Mouse (Mus musculus) ES-E14 (cell line): Measurements from ENCODE around the gene Rab8a. TPM values are rescaled to one million over a fixed set of nuclear protein-coding genes. Genes with fewer than 3 reads are reported as not detected.

Experiments
- DNase-seq: peaks from one replicate; pipeline ENCODE4 v3.0.0-alpha.2; 2013; ENCODE audit warnings: low read depth, low spot score
- H3K27ac ChIP-seq: 2 replicates; pipeline ENCODE4 v1.5.1; 2012; ENCODE audit warnings: low read depth, mild to moderate bottlenecking, low read length, moderate library complexity, mixed read lengths; ENCODE audit not compliant: poor library complexity, insufficient read depth, severe bottlenecking
- H3K36me3 ChIP-seq: 2 replicates; pipeline ENCODE4 v1.6.1; 2012; ENCODE audit warnings: mild to moderate bottlenecking, low read length, moderate library complexity, mixed read lengths; ENCODE audit not compliant: control insufficient read depth, poor library complexity, insufficient read depth, severe bottlenecking
- H3K4me1 ChIP-seq, 2 experiments: fragments of 150-350 bp in 1 of 2; sonication (generic) in 1 of 2; 2 replicates each; pipeline ENCODE4 v1.6.1; 2012; ENCODE audit warnings: low read length in 2 of 2, mild to moderate bottlenecking in 1 of 2, mixed read lengths in 1 of 2; ENCODE audit not compliant: control insufficient read depth in 2 of 2, insufficient read depth in 2 of 2, poor library complexity in 1 of 2
- H3K4me3 ChIP-seq, 2 experiments: fragments of 150-350 bp in 1 of 2; sonication (generic) in 1 of 2; 2 replicates each; pipeline ENCODE4 v1.5.1; 2012; ENCODE audit warnings: low read length in 2 of 2, low read depth in 1 of 2, mild to moderate bottlenecking in 1 of 2, mixed read lengths in 1 of 2; ENCODE audit not compliant: insufficient read depth in 1 of 2, poor library complexity in 1 of 2, severe bottlenecking in 1 of 2
- H3K9ac ChIP-seq: 2 replicates; pipeline ENCODE4 v1.6.1; 2012; ENCODE audit warnings: low read depth, mild to moderate bottlenecking, low read length, mixed read lengths; ENCODE audit not compliant: poor library complexity, insufficient read depth, severe bottlenecking
- H3K9me3 ChIP-seq: fragments of 150-350 bp; sonication (generic); 2 replicates; pipeline ENCODE4 v1.6.1; 2012; ENCODE audit warnings: low read depth, mild to moderate bottlenecking, low read length; ENCODE audit not compliant: control insufficient read depth, insufficient read depth
- CHD2 ChIP-seq: IDR thresholded peaks from 2 replicates; pipeline ENCODE4 v1.6.1; 2014; ENCODE audit warnings: mild to moderate bottlenecking, low read depth, low read length, inconsistent platforms
- HCFC1 ChIP-seq: IDR thresholded peaks from 2 replicates; pipeline ENCODE4 v1.6.1; 2012; ENCODE audit warnings: low read length, inconsistent platforms, borderline replicate concordance; ENCODE audit not compliant: insufficient read depth
- MAFK ChIP-seq: IDR thresholded peaks from 2 replicates; pipeline ENCODE4 v1.6.1; 2014; ENCODE audit warnings: mild to moderate bottlenecking, low read depth, low read length, inconsistent platforms; ENCODE audit not compliant: insufficient read depth
- ZC3H11A ChIP-seq: IDR thresholded peaks from 2 replicates; pipeline ENCODE4 v1.6.1; 2012; ENCODE audit warnings: low read depth, mild to moderate bottlenecking, inconsistent platforms, low read length, borderline replicate concordance
- ZNF384 ChIP-seq: IDR thresholded peaks from 2 replicates; pipeline ENCODE4 v1.6.1; 2012; ENCODE audit warnings: low read depth, low read length, inconsistent platforms
- in situ Hi-C, 2 experiments: fragments of 600-800 bp; cut with MboI; formaldehyde crosslinking; loops; one replicate each; pipeline ENCODE4 v1.15.1; 2025; ENCODE audit warnings: low sequenced_read_pairs in 2 of 2, inconsistent platforms in 1 of 2; ENCODE audit not compliant: unreplicated experiment in 2 of 2
- total RNA-seq: library from RNA; depleted of rRNA; stranded (reverse); fragments of 300-350 nt; gene quantifications from 2 replicates; pipeline ENCODE4 v1.2.3, GENCODE M21; 2012

Gene Rab8a
- total RNA-seq, 1 experiment = 73.2 TPM

- Histone ChIP-seq H3K9ac (no peak overlapping the region), H3K4me3 (no peak overlapping the region), H3K4me1 (peaks cover 2 to 7% of the 10 kb centered on the region in 2 experiments; a peak in 2 of 4 replicates), H3K36me3 (peaks cover 17% of the 10 kb centered on the region), H3K9me3 (no peaks in the 10 kb centered on the region), H3K27ac (no peak overlapping the region; the same call in 1 of the 2 replicates)
- TF ChIP-seq HCFC1 (no peak), CHD2 (no peak), ZNF384 (no peak)
- in situ Hi-C loops = no loop called here
- no peak for DNase-seq
These were observed 11.9 kb upstream of the Rab8a start for GRCm38 (mm10) chr8:72149056-72149455.

- TF ChIP-seq ZNF384 = no peak
- TF ChIP-seq CHD2 = no peak
- in situ Hi-C loops = no loop called here
- Histone ChIP-seq H3K27ac (no peak overlapping the region; the same call in 1 of the 2 replicates), H3K4me1 (peaks cover 2 to 4% of the 10 kb centered on the region in 2 experiments; a peak in 2 of 4 replicates), H3K9me3 (no peaks in the 10 kb centered on the region), H3K36me3 (peaks cover 11% of the 10 kb centered on the region), H3K9ac (no peak overlapping the region), H3K4me3 (no peak overlapping the region)
- no peak for DNase-seq
These were observed 9.5 kb upstream of the Rab8a start for GRCm38 (mm10) chr8:72151418-72152078.

GRCm38 (mm10) chr8:72153382-72153781 is 7.6 kb upstream of the Rab8a start:
- Histone ChIP-seq H3K9me3 (no peaks in the 10 kb centered on the region), H3K4me1 (peaks cover 0 to 5% of the 10 kb centered on the region in 2 experiments; a peak in 2 of 4 replicates), H3K36me3 (peaks cover 8% of the 10 kb centered on the region), H3K9ac (no peak overlapping the region), H3K4me3 (no peak overlapping the region), H3K27ac (no peak overlapping the region)
- no peak for DNase-seq
- TF ChIP-seq ZC3H11A (no peak), ZNF384 (no peak), MAFK (no peak), CHD2 (no peak), HCFC1 (no peak)
- in situ Hi-C loops = no loop called here

- in situ Hi-C loops = no loop called here
- no peak for DNase-seq
- Histone ChIP-seq H3K36me3 (peaks cover 4% of the 10 kb centered on the region; the same call in 1 of the 2 replicates), H3K4me1 (peaks cover 0 to 7% of the 10 kb centered on the region in 2 experiments; a peak in 2 of 4 replicates), H3K9ac (peak overlapping the region; percentile 60; the same call in 1 of the 2 replicates), H3K9me3 (no peaks in the 10 kb centered on the region), H3K27ac (no peak overlapping the region), H3K4me3 (peak overlapping the region in 1 of 2 experiments; percentile 1; a peak in 1 of 4 replicates)
- TF ChIP-seq ZC3H11A (no peak), MAFK (no peak), HCFC1 (no peak), CHD2 (no peak), ZNF384 (no peak)
These were observed 2.9 kb upstream of the Rab8a start for GRCm38 (mm10) chr8:72158096-72158495.

- Histone ChIP-seq H3K9ac (peak overlapping the region; percentile 47; the same call in 1 of the 2 replicates), H3K9me3 (no peaks in the 10 kb centered on the region), H3K4me1 (peaks cover 0 to 7% of the 10 kb centered on the region in 2 experiments; a peak in 2 of 4 replicates), H3K27ac (no peak overlapping the region), H3K4me3 (peak overlapping the region in 1 of 2 experiments; percentile 10; a peak in 1 of 4 replicates), H3K36me3 (peaks cover 4% of the 10 kb centered on the region; the same call in 1 of the 2 replicates)
- DNase-seq = no peak
- in situ Hi-C loops = no loop called here
- no peak for TF ChIP-seq HCFC1
- TF ChIP-seq ZNF384 = no peak
- TF ChIP-seq ZC3H11A = no peak
- TF ChIP-seq MAFK = no peak
- no peak for TF ChIP-seq CHD2
These were observed 2.3 kb upstream of the Rab8a start for GRCm38 (mm10) chr8:72158726-72159125.
